ENCODE assay signal across 23 mouse cellular contexts in genomic region chr9:71861629-71862028, GRCm38 (mm10).
DNase-seq lines count a peak whose midpoint lies in the region; ATAC-seq and TF ChIP-seq lines count a peak whose summit lies in the region.
"Had no signal": no experiment of that assay in that cellular context is flagged by ENCODE, and none has a peak within 500 bp of the region (broad histone marks: within the 10 kb centered on the region; RNA-seq: fewer than 3 reads in every experiment).

No protein-coding gene starts in this region.

- TF ChIP-seq EP300 in stomach, postnatal 0 days (optimal IDR thresholded peaks at IDR 0.05): no peak

- no peak for ATAC-seq in kidney, postnatal 0 days (replicated peaks; ENCODE audit: low FRiP score, low read depth)
- ATAC-seq in neural tube, embryonic 11.5 days (ENCODE audit: insufficient read depth, low FRiP score, low TSS enrichment): peak; percentile 38; the same call in 1 of the 2 replicates
- no peak for ATAC-seq in midbrain, embryonic 13.5 days
- no peak for ATAC-seq in stomach, postnatal 0 days (ENCODE audit: low FRiP score, low TSS enrichment)
- ATAC-seq: forebrain, embryonic 15.5 days; inflammation-experienced regulatory T-cells, adult 6 months had no signal

- 13% methylated on average over 2 of the region's 2 CpGs for WGBS in kidney, postnatal 0 days
- WGBS in neural tube, embryonic 11.5 days: 13% methylated on average over 2 of the region's 2 CpGs
- 17% methylated on average over 2 of the region's 2 CpGs for WGBS in midbrain, embryonic 13.5 days
- WGBS in stomach, postnatal 0 days: 38% methylated on average over 2 of the region's 2 CpGs

- H3K9me3 ChIP-seq in kidney, postnatal 0 days (replicated peaks; ENCODE audit: low read length): no peaks in the 10 kb centered on the region
- no peaks in the 10 kb centered on the region for H3K9me3 ChIP-seq in neural tube, embryonic 11.5 days (ENCODE audit: control insufficient read depth, low read length)
- H3K9me3 ChIP-seq in midbrain, embryonic 13.5 days: no peaks in the 10 kb centered on the region
- H3K9me3 ChIP-seq in stomach, postnatal 0 days (ENCODE audit: control insufficient read depth, low read length): no peaks in the 10 kb centered on the region
- H3K9me3 ChIP-seq: forebrain, embryonic 15.5 days; G1E; liver, embryonic 15.5 days; neural tube, embryonic 13.5 days; stomach, embryonic 15.5 days had no signal

- no peak for TF ChIP-seq CTCF in kidney, postnatal 0 days (IDR thresholded peaks at IDR 0.05; ENCODE audit: low read depth)
- TF ChIP-seq CTCF in stomach, postnatal 0 days (IDR thresholded peaks at IDR 0.05; ENCODE audit: low read depth): no peak

- no peak overlapping the region for H3K27ac ChIP-seq in kidney, postnatal 0 days
- no peak overlapping the region for H3K27ac ChIP-seq in neural tube, embryonic 11.5 days (ENCODE audit: low read depth, low read length)
- H3K27ac ChIP-seq in midbrain, embryonic 13.5 days: peak overlapping the region; percentile 30; the same call in 1 of the 2 replicates
- H3K27ac ChIP-seq in stomach, postnatal 0 days (replicated peaks): no peak overlapping the region
- H3K27ac ChIP-seq: forebrain, embryonic 15.5 days; left cerebral cortex, adult 2 months; liver, embryonic 15.5 days; neural tube, embryonic 13.5 days; stomach, embryonic 15.5 days had no signal

- no peak overlapping the region for H3K9ac ChIP-seq in kidney, postnatal 0 days (ENCODE audit: low read depth, low read length)
- no peak overlapping the region for H3K9ac ChIP-seq in neural tube, embryonic 11.5 days (ENCODE audit: low read length)
- H3K9ac ChIP-seq in midbrain, embryonic 13.5 days (replicated peaks): no peak overlapping the region
- H3K9ac ChIP-seq in stomach, postnatal 0 days (ENCODE audit: low read length): no peak overlapping the region
- H3K9ac ChIP-seq: forebrain, embryonic 15.5 days; liver, embryonic 15.5 days; neural tube, embryonic 13.5 days; stomach, embryonic 15.5 days had no signal

- no peak overlapping the region for H3K4me3 ChIP-seq in kidney, postnatal 0 days (replicated peaks; ENCODE audit: low read depth, low read length)
- H3K4me3 ChIP-seq in neural tube, embryonic 11.5 days (ENCODE audit: low read depth, low read length): no peak overlapping the region
- no peak overlapping the region for H3K4me3 ChIP-seq in midbrain, embryonic 13.5 days (replicated peaks)
- no peak overlapping the region for H3K4me3 ChIP-seq in stomach, postnatal 0 days (ENCODE audit: low read depth, low read length)
- H3K4me3 ChIP-seq: forebrain, embryonic 15.5 days; left cerebral cortex, adult 2 months; liver, embryonic 15.5 days; neural tube, embryonic 13.5 days; stomach, embryonic 15.5 days had no signal

- peak; percentile 33 for DNase-seq in embryo, embryonic 10.5 days (ENCODE audit: low spot score)
- DNase-seq in embryo, embryonic 10 days (ENCODE audit: low spot score): no peak
- DNase-seq in kidney, postnatal 0 days (ENCODE audit: low spot score): peak; percentile 58
- no peak for DNase-seq in kidney, adult 18-20 months
- no peak for DNase-seq in neural tube, embryonic 11.5 days (ENCODE audit: low spot score)
- DNase-seq in neural tube, embryonic 10.5 days (ENCODE audit: extremely low spot score, low spot score): no peak
- no peak for DNase-seq in stomach, postnatal 0 days (ENCODE audit: low spot score)
- DNase-seq: adrenal gland, postnatal 36 days; cerebellum, adult 18-20 months; cerebellum, postnatal 25 days; kidney, adult 9 months; kidney, postnatal 4 days; layer of hippocampus, adult 9-11 months; right cerebral cortex, postnatal 25 days; thymus, adult 2 months had no signal

- no peak overlapping the region for H3K4me2 ChIP-seq in kidney, postnatal 0 days (ENCODE audit: low read length)
- no peak overlapping the region for H3K4me2 ChIP-seq in neural tube, embryonic 11.5 days (ENCODE audit: low read depth)
- no peak overlapping the region for H3K4me2 ChIP-seq in midbrain, embryonic 13.5 days (replicated peaks)
- no peak overlapping the region for H3K4me2 ChIP-seq in stomach, postnatal 0 days (replicated peaks; ENCODE audit: low read depth)
- H3K4me2 ChIP-seq: forebrain, embryonic 15.5 days; liver, embryonic 15.5 days; neural tube, embryonic 13.5 days; stomach, embryonic 15.5 days had no signal

- H3K36me3 ChIP-seq in kidney, postnatal 0 days (ENCODE audit: insufficient read depth, low read length): peaks cover 12% of the 10 kb centered on the region; the same call in 1 of the 2 replicates
- no peaks in the 10 kb centered on the region; the same call in 1 of the 2 replicates for H3K36me3 ChIP-seq in neural tube, embryonic 11.5 days (ENCODE audit: control insufficient read depth, insufficient read depth, low read length)
- H3K36me3 ChIP-seq in midbrain, embryonic 13.5 days: peaks cover 16% of the 10 kb centered on the region
- peaks cover 4% of the 10 kb centered on the region; the same call in 1 of the 2 replicates for H3K36me3 ChIP-seq in stomach, postnatal 0 days (ENCODE audit: control insufficient read depth, insufficient read depth, low read length)

- no peaks in the 10 kb centered on the region for H3K27me3 ChIP-seq in kidney, postnatal 0 days (ENCODE audit: insufficient read depth, low read length)
- H3K27me3 ChIP-seq in neural tube, embryonic 11.5 days (ENCODE audit: control insufficient read depth, insufficient read depth, low read length): no peaks in the 10 kb centered on the region
- no peaks in the 10 kb centered on the region for H3K27me3 ChIP-seq in midbrain, embryonic 13.5 days
- no peaks in the 10 kb centered on the region for H3K27me3 ChIP-seq in stomach, postnatal 0 days (ENCODE audit: control insufficient read depth, insufficient read depth, low read length)
- H3K27me3 ChIP-seq: forebrain, embryonic 15.5 days; liver, embryonic 15.5 days; neural tube, embryonic 13.5 days; stomach, embryonic 15.5 days had no signal

- no peaks in the 10 kb centered on the region for H3K4me1 ChIP-seq in kidney, postnatal 0 days (replicated peaks; ENCODE audit: insufficient read depth, low read length)
- no peaks in the 10 kb centered on the region for H3K4me1 ChIP-seq in neural tube, embryonic 11.5 days (ENCODE audit: control insufficient read depth, insufficient read depth, low read length)
- H3K4me1 ChIP-seq in midbrain, embryonic 13.5 days (replicated peaks): peaks cover 11% of the 10 kb centered on the region
- H3K4me1 ChIP-seq in stomach, postnatal 0 days (replicated peaks; ENCODE audit: control insufficient read depth, insufficient read depth): no peaks in the 10 kb centered on the region
- H3K4me1 ChIP-seq: liver, embryonic 15.5 days; stomach, embryonic 15.5 days had no signal

Comparison
In these comparisons a context has a peak if more than half of its experiments do, and no peak if none do; other contexts are left out.
1. DNase-seq: peak in embryo, embryonic 10.5 days (single experiment) and kidney, postnatal 0 days (single experiment); none in embryo, embryonic 10 days (single experiment), kidney, adult 18-20 months (single experiment), neural tube, embryonic 11.5 days (single experiment), neural tube, embryonic 10.5 days (single experiment) and stomach, postnatal 0 days (single experiment).